ENCODE assay signal across 8 mouse cellular contexts in the genomic region with DNA sequence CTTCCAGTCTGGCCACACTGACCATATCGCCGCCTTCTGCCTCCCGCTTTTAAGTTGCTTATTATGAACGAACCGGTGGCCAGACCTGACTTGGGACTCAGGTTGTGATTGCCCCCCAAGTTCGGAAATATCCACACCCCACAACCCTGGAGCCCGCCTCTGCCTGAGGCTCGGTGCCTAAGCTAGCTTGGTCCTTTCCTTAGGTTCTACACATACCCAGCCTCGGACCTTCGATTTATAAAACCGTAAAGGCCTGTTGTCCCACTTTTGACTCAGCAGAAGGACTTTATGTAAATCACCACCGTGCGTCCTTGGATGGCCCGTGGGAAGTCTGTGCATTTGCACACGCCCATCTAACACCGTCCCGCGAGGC. TPM values are rescaled to one million over a fixed set of nuclear protein-coding genes. Genes with fewer than 3 reads are reported as not detected.
DNase-seq lines count a peak whose midpoint lies in the region; ATAC-seq and TF ChIP-seq lines count a peak whose summit lies in the region.

No protein-coding gene starts in this region.

- H3K4me3 ChIP-seq in left cerebral cortex, adult 2 months, result peak overlapping the region; percentile 78
- H3K4me3 ChIP-seq in embryonic facial prominence, embryonic 11.5 days (ENCODE audit: low read depth, low read length), result peak overlapping the region; percentile 82
- peak overlapping the region; percentile 96 for H3K4me3 ChIP-seq in intestine, embryonic 15.5 days (replicated peaks)
- peak overlapping the region; percentile 94 for H3K4me3 ChIP-seq in neural tube, embryonic 12.5 days

- peak overlapping the region; percentile 66 for H3K4me2 ChIP-seq in embryonic facial prominence, embryonic 11.5 days (ENCODE audit: low read depth, low read length)
- H3K4me2 ChIP-seq in intestine, embryonic 15.5 days (replicated peaks), result peak overlapping the region; percentile 74
- peak overlapping the region; percentile 96 for H3K4me2 ChIP-seq in neural tube, embryonic 12.5 days (replicated peaks)

- 2% methylated on average over 18 of the region's 18 CpGs for WGBS in embryonic facial prominence, embryonic 11.5 days
- WGBS in intestine, embryonic 15.5 days, result 0% methylated on average over 18 of the region's 18 CpGs
- WGBS in neural tube, embryonic 12.5 days, result 1% methylated on average over 18 of the region's 18 CpGs

- no peaks in the 10 kb centered on the region for H3K9me3 ChIP-seq in embryonic facial prominence, embryonic 11.5 days (replicated peaks; ENCODE audit: control insufficient read depth, low read length)
- H3K9me3 ChIP-seq in intestine, embryonic 15.5 days, result no peaks in the 10 kb centered on the region
- no peaks in the 10 kb centered on the region for H3K9me3 ChIP-seq in neural tube, embryonic 12.5 days

- DNase-seq in left cerebral cortex, adult 2 months (ENCODE audit: extremely low spot score in 1 of 2, low spot score in 2 of 2), result no peak
- no peak for DNase-seq in left cerebral cortex, postnatal 4 days
- DNase-seq in embryonic facial prominence, embryonic 11.5 days (ENCODE audit: low spot score), result no peak
- DNase-seq in thymus, postnatal 4 days, result no peak
- no peak for DNase-seq in kidney, postnatal 36 days

- intact Hi-C loops in left cerebral cortex, adult 2 months (cut with DNase I), result loop anchor here (1.0 to 10.0 kb wide), 4 partner anchors 34 to 428 kb away; partner anchors contain the start of genes Pan3 and Slc46a3
- intact Hi-C loops in left cerebral cortex, postnatal 4 days (cut with DNase I), result no loop called here

- TF ChIP-seq CTCF in left cerebral cortex, adult 2 months (IDR thresholded peaks at IDR 0.05), result no peak

- ATAC-seq in embryonic facial prominence, embryonic 11.5 days (replicated peaks; ENCODE audit: insufficient number of reproducible peaks, low FRiP score, low TSS enrichment, low read depth), result peak; percentile 62; the same call in 1 of the 2 replicates
- ATAC-seq in intestine, embryonic 15.5 days, result peak; percentile 46
- ATAC-seq in neural tube, embryonic 12.5 days (ENCODE audit: low FRiP score, low read depth), result no peak
- ATAC-seq in megakaryocyte progenitor cell, adult 5-6 weeks (replicated peaks; ENCODE audit: poor library complexity), result no peak; the same call in 1 of the 2 replicates

- H3K27me3 ChIP-seq in embryonic facial prominence, embryonic 11.5 days (ENCODE audit: control insufficient read depth, insufficient read depth, low read length), result no peaks in the 10 kb centered on the region
- H3K27me3 ChIP-seq in intestine, embryonic 15.5 days (replicated peaks), result no peaks in the 10 kb centered on the region
- no peaks in the 10 kb centered on the region for H3K27me3 ChIP-seq in neural tube, embryonic 12.5 days (replicated peaks)

- H3K4me1 ChIP-seq in embryonic facial prominence, embryonic 11.5 days (ENCODE audit: control insufficient read depth, insufficient read depth, low read length), result no peaks in the 10 kb centered on the region
- peaks cover 7% of the 10 kb centered on the region for H3K4me1 ChIP-seq in intestine, embryonic 15.5 days (replicated peaks)
- peaks cover 11% of the 10 kb centered on the region for H3K4me1 ChIP-seq in neural tube, embryonic 12.5 days

- peaks cover 6% of the 10 kb centered on the region for H3K36me3 ChIP-seq in embryonic facial prominence, embryonic 11.5 days (replicated peaks; ENCODE audit: control insufficient read depth, insufficient read depth, low read depth, low read length)
- peaks cover 6% of the 10 kb centered on the region for H3K36me3 ChIP-seq in intestine, embryonic 15.5 days
- peaks cover 28% of the 10 kb centered on the region for H3K36me3 ChIP-seq in neural tube, embryonic 12.5 days

- peak overlapping the region; percentile 98 for H3K27ac ChIP-seq in left cerebral cortex, adult 2 months
- no peak overlapping the region for H3K27ac ChIP-seq in embryonic facial prominence, embryonic 11.5 days (replicated peaks; ENCODE audit: low read depth, low read length)
- H3K27ac ChIP-seq in intestine, embryonic 15.5 days, result peak overlapping the region; percentile 71
- no peak overlapping the region for H3K27ac ChIP-seq in neural tube, embryonic 12.5 days

- peak overlapping the region; percentile 90 for H3K9ac ChIP-seq in embryonic facial prominence, embryonic 11.5 days (replicated peaks; ENCODE audit: low read length)
- peak overlapping the region; percentile 87 for H3K9ac ChIP-seq in intestine, embryonic 15.5 days
- H3K9ac ChIP-seq in neural tube, embryonic 12.5 days, result peak overlapping the region; percentile 93

RNA-seq across cellular contexts. Expression of gene Pomp, which starts 0.2 kb away (rescaled TPM):
- 100 to 1,000 TPM; 186 to 206 TPM for total RNA-seq in left cerebral cortex, adult 2 months (2021)
- 100 to 1,000 TPM; 143 to 160 TPM for total RNA-seq in left cerebral cortex, postnatal 4 days (2021)
- 592 TPM in 2 replicates for polyA plus RNA-seq in embryonic facial prominence, embryonic 11.5 days (2014; fragmentation: Nextera tagmentation; extraction: Ambion mirVana)
- 424 and 470 TPM in 2 replicates for polyA plus RNA-seq in intestine, embryonic 15.5 days (2015; fragmentation: Nextera tagmentation; extraction: Ambion mirVana)
- 521 and 533 TPM in 2 replicates for polyA plus RNA-seq in neural tube, embryonic 12.5 days (2016; fragmentation: Nextera tagmentation; extraction: Ambion mirVana)
- 194 and 211 TPM in 2 replicates for total RNA-seq in megakaryocyte progenitor cell, adult 5-6 weeks (2015)
- total RNA-seq in megakaryocyte progenitor cell, adult 5-6 weeks (2017), result 141 and 205 TPM in 2 replicates

RNA-seq across cellular contexts. Expression of gene Slc46a3, which starts 34.6 kb away (rescaled TPM):
- 1 to 10 TPM; 5.5 to 8.8 TPM for total RNA-seq in left cerebral cortex, adult 2 months (2021)
- 1 to 10 TPM; 2.4 to 3.6 TPM for total RNA-seq in left cerebral cortex, postnatal 4 days (2021)
- 2.6 and 3.6 TPM in 2 replicates for polyA plus RNA-seq in embryonic facial prominence, embryonic 11.5 days (2014; fragmentation: Nextera tagmentation; extraction: Ambion mirVana)
- 7.6 and 11.7 TPM in 2 replicates for polyA plus RNA-seq in intestine, embryonic 15.5 days (2015; fragmentation: Nextera tagmentation; extraction: Ambion mirVana)
- 4.0 and 4.3 TPM in 2 replicates for polyA plus RNA-seq in neural tube, embryonic 12.5 days (2016; fragmentation: Nextera tagmentation; extraction: Ambion mirVana)
- 3.9 and 4.5 TPM in 2 replicates for total RNA-seq in megakaryocyte progenitor cell, adult 5-6 weeks (2015)
- total RNA-seq in megakaryocyte progenitor cell, adult 5-6 weeks (2017), result 1.6 and 3.9 TPM in 2 replicates

Comparison
In these comparisons a context has a peak if more than half of its experiments do, and no peak if none do; other contexts are left out.
1. H3K27ac ChIP-seq: peak in left cerebral cortex, adult 2 months (single experiment) and intestine, embryonic 15.5 days (single experiment); none in embryonic facial prominence, embryonic 11.5 days (single experiment) and neural tube, embryonic 12.5 days (single experiment).
2. ATAC-seq: peak in embryonic facial prominence, embryonic 11.5 days (single experiment) and intestine, embryonic 15.5 days (single experiment); none in neural tube, embryonic 12.5 days (single experiment) and megakaryocyte progenitor cell, adult 5-6 weeks (single experiment).
3. Peak in every context shown above with its lines, with median percentiles within 50 percentile points of each other: H3K4me3 ChIP-seq, H3K4me2 ChIP-seq and H3K9ac ChIP-seq.